Mouse (Mus musculus): ENCODE data around the gene Klhl2. TPM values are rescaled to one million over a fixed set of nuclear protein-coding genes. Genes with fewer than 3 reads are reported as not detected.

The Klhl2 gene
- total and polyA plus RNA-seq, 3 experiments, result 11.5 to 12.1 TPM; not detected in 1

GRCm38 (mm10) chr8:64790418-64790817 lies 59.4 kb downstream of the Klhl2 start:
- no peaks in the 10 kb centered on the region for H3K27me3 ChIP-seq (ENCODE audit: control insufficient read depth in 1 of 2, insufficient read depth in 2 of 2, low read length in 2 of 2)
- no peak overlapping the region for H3K9ac ChIP-seq (ENCODE audit: control insufficient read depth, low read depth, low read length, poor library complexity, severe bottlenecking)
- no peak overlapping the region for H3K27ac ChIP-seq (ENCODE audit: control insufficient read depth, low read depth, low read length)
- H3K4me3 ChIP-seq (ENCODE audit: control insufficient read depth in 1 of 2, insufficient read depth in 1 of 2, low read depth in 2 of 2, low read length in 2 of 2), result no peak overlapping the region
- no peaks in the 10 kb centered on the region for H3K9me3 ChIP-seq (replicated peaks; ENCODE audit: insufficient read depth, low read length)
- TF ChIP-seq POLR2AphosphoS2 (IDR thresholded peaks at IDR 0.05; ENCODE audit: low read length) (no peak), KAT2A (conservative IDR thresholded peaks at IDR 0.05; ENCODE audit: low read depth, low read length) (no peak), MEF2A (IDR thresholded peaks at IDR 0.05; ENCODE audit: extremely low read depth, insufficient replicate concordance, low read depth, low read length, poor library complexity, severe bottlenecking) (no peak), E2F4 (IDR thresholded peaks at IDR 0.05; ENCODE audit: borderline replicate concordance, low read depth, low read length) (no peak), ETS1 (IDR thresholded peaks at IDR 0.05; ENCODE audit: low read depth, low read length) (no peak), MXI1 (IDR thresholded peaks at IDR 0.05; ENCODE audit: low read depth, low read length) (no peak), HCFC1 (IDR thresholded peaks at IDR 0.05; ENCODE audit: low read depth, low read length) (no peak), MYC (IDR thresholded peaks at IDR 0.05; ENCODE audit: low read depth, low read length) (no peak), ZC3H11A (IDR thresholded peaks at IDR 0.05; ENCODE audit: low read depth, low read length) (no peak), GABPA (IDR thresholded peaks at IDR 0.05; ENCODE audit: low read depth, low read length) (no peak), SMC3 (IDR thresholded peaks at IDR 0.05; ENCODE audit: low read depth, low read length) (no peak), ZNF384 (IDR thresholded peaks at IDR 0.05; ENCODE audit: low read depth, low read length) (no peak)
- peaks cover 0 to 13% of the 10 kb centered on the region in 2 experiments; a peak in 2 of 4 replicates for H3K36me3 ChIP-seq (ENCODE audit: control insufficient read depth in 1 of 2, insufficient read depth in 2 of 2, low read length in 2 of 2)
- H3K79me2 ChIP-seq (ENCODE audit: control insufficient read depth, insufficient read depth, low read length, poor library complexity), result no peaks in the 10 kb centered on the region
- peaks cover 4 to 13% of the 10 kb centered on the region in 2 experiments; a peak in 3 of 4 replicates for H3K4me1 ChIP-seq (ENCODE audit: control insufficient read depth in 1 of 2, insufficient read depth in 2 of 2, low read length in 2 of 2)
- no peak for DNase-seq (ENCODE audit: low read depth, low spot score)

GRCm38 (mm10) chr8:64788715-64789114 lies 61.1 kb downstream of the Klhl2 start:
- Histone ChIP-seq H3K4me1 (ENCODE audit: control insufficient read depth in 1 of 2, insufficient read depth in 2 of 2, low read length in 2 of 2) (peaks cover 11 to 25% of the 10 kb centered on the region in 2 experiments), H3K4me3 (ENCODE audit: control insufficient read depth in 1 of 2, insufficient read depth in 1 of 2, low read depth in 2 of 2, low read length in 2 of 2) (no peak overlapping the region), H3K9ac (ENCODE audit: control insufficient read depth, low read depth, low read length, poor library complexity, severe bottlenecking) (no peak overlapping the region), H3K27me3 (ENCODE audit: control insufficient read depth in 1 of 2, insufficient read depth in 2 of 2, low read length in 2 of 2) (no peaks in the 10 kb centered on the region), H3K79me2 (ENCODE audit: control insufficient read depth, insufficient read depth, low read length, poor library complexity) (no peaks in the 10 kb centered on the region), H3K9me3 (replicated peaks; ENCODE audit: insufficient read depth, low read length) (no peaks in the 10 kb centered on the region), H3K27ac (ENCODE audit: control insufficient read depth, low read depth, low read length) (no peak overlapping the region), H3K36me3 (ENCODE audit: control insufficient read depth in 1 of 2, insufficient read depth in 2 of 2, low read length in 2 of 2) (peaks cover 0 to 29% of the 10 kb centered on the region in 2 experiments; a peak in 2 of 4 replicates)
- peak in 1 of 2 experiments; percentile 41; a peak in 1 of 4 replicates for TF ChIP-seq EP300 (IDR thresholded peaks at IDR 0.05; ENCODE audit: low read depth in 1 of 2, low read length in 2 of 2)
- TF ChIP-seq MAZ (IDR thresholded peaks at IDR 0.05; ENCODE audit: low read depth, low read length), result no peak
- no peak for TF ChIP-seq BHLHE40 (IDR thresholded peaks at IDR 0.05; ENCODE audit: borderline replicate concordance, low read depth, low read length)
- TF ChIP-seq TCF12 (IDR thresholded peaks at IDR 0.05; ENCODE audit: low read depth, low read length), result no peak
- no peak for TF ChIP-seq USF2 (IDR thresholded peaks at IDR 0.05; ENCODE audit: borderline replicate concordance in 1 of 2, insufficient read depth in 1 of 2, low read depth in 1 of 2, low read length in 2 of 2)
- no peak for TF ChIP-seq GATA1 (IDR thresholded peaks at IDR 0.05; ENCODE audit: low read depth, low read length)
- TF ChIP-seq ZMIZ1 (IDR thresholded peaks at IDR 0.05; ENCODE audit: low read depth, low read length), result no peak
- peak; percentile 18; the same call in 1 of the 2 replicates for TF ChIP-seq ETS1 (IDR thresholded peaks at IDR 0.05; ENCODE audit: low read depth, low read length)
- TF ChIP-seq ZKSCAN1 (IDR thresholded peaks at IDR 0.05; ENCODE audit: low read depth, low read length), result no peak
- no peak for TF ChIP-seq POLR2AphosphoS2 (IDR thresholded peaks at IDR 0.05; ENCODE audit: low read length)
- TF ChIP-seq ELF1 (IDR thresholded peaks at IDR 0.05; ENCODE audit: low read depth, low read length), result 0 out of 2 replicates have a peak, but pooled peaks have one; percentile 20
- no peak for TF ChIP-seq HCFC1 (IDR thresholded peaks at IDR 0.05; ENCODE audit: low read depth, low read length)
- no peak for TF ChIP-seq USF1 (IDR thresholded peaks at IDR 0.05; ENCODE audit: low read depth, low read length)
- no peak for TF ChIP-seq NRF1 (IDR thresholded peaks at IDR 0.05; ENCODE audit: insufficient read depth, low read depth, low read length, poor library complexity, severe bottlenecking)
- peak; percentile 88 for DNase-seq (ENCODE audit: low read depth, low spot score)
